Mouse (Mus musculus): Measurements from ENCODE around the gene Dennd4a. TPM values are rescaled to one million over a fixed set of nuclear protein-coding genes. Genes with fewer than 3 reads are reported as not detected.

Dennd4a gene
- 34.6 and 34.9 TPM in 2 replicates for polyA plus RNA-seq (2012; rRNA removed)

DNA sequence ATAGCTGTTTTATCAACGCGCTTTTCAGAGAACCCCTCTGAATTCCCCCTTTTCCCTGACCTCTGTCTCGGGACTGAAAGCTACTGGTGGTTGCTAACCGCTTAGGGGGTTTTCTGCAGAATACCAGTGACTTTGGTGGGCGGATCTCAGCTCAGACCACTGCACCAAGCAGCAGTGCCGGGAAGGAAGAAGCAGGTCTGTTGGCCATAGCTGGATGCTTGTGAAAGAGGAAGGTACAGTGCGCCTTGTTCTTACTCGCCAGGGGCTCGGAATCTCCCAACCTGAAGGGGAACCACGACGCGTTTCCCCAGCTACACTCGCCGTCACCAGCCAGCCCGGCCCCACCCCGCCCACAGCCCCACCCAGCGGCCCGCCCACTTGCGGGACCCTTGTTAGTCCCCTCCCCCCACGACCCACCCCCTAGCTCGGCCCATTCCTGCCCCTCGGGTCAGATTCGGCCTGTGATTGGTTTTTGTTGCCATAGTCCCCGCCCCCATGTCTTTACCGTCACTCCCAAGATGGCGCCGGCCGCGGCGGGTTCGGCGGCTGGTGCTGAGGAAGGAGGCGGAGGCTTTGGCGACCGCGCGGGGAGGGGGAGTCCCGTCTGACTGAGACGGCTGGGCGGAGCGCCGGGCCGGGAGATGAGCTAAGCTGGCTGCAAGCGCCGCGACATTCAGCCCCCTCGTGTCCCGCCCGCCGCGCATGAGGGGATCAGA is at the start of gene Dennd4a:
Dennd4a (plus strand) TSS at position 519 of the 716 bp plus-strand sequence.
- no peaks in the 10 kb centered on the region for H3K27me3 ChIP-seq (ENCODE audit: control insufficient read depth, insufficient read depth, low read length)
- under 1% methylated on average over 49 of the region's 51 CpGs for WGBS
- peak; percentile 52; the same call in 1 of the 2 replicates for TF ChIP-seq POLR2A (IDR thresholded peaks at IDR 0.05; ENCODE audit: borderline replicate concordance, insufficient read depth, low read length)
- TF ChIP-seq CTCF (IDR thresholded peaks at IDR 0.05; ENCODE audit: borderline replicate concordance, insufficient read depth, low read depth, low read length) = no peak
- DNase-seq = peak; percentile 98 to 99
- peak within 1 kb of the TSS; percentile 81 for H3K4me3 ChIP-seq (replicated peaks; ENCODE audit: insufficient read depth, low read depth, low read length)
- peaks cover 4% of the 10 kb centered on the region; the same call in 1 of the 2 replicates for H3K4me1 ChIP-seq (ENCODE audit: control insufficient read depth, insufficient read depth, low read length)
- peak within 1 kb of the TSS; percentile 79 for H3K27ac ChIP-seq (ENCODE audit: insufficient read depth, low read length)

DNA sequence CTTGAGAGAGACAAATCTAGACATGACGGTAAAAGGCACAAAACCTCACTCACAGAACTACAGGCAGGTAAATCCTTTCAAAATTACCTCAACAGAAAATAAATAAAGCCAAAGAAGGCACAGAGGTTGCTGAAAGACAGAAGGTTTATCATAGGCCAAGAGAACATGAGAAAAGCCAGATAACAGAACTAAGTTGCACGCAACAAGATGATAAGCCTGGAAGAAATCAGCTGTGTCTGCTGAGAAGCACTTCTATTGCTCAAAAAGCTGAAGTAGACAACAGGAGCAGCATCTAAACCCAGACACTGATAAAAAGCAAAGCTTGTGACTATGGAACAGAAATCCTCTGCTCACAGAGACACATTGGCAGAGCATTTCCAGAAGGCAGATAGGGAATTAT is 46.3 kb upstream of the Dennd4a start:
- Histone ChIP-seq H3K4me1 (ENCODE audit: control insufficient read depth, insufficient read depth, low read length) (no peaks in the 10 kb centered on the region), H3K4me3 (replicated peaks; ENCODE audit: insufficient read depth, low read depth, low read length) (no peak overlapping the region), H3K27ac (ENCODE audit: insufficient read depth, low read length) (no peak overlapping the region), H3K27me3 (ENCODE audit: control insufficient read depth, insufficient read depth, low read length) (no peaks in the 10 kb centered on the region)
- 87% methylated on average over 2 of the region's 2 CpGs for WGBS
- no peak for DNase-seq
- TF ChIP-seq POLR2A (IDR thresholded peaks at IDR 0.05; ENCODE audit: borderline replicate concordance, insufficient read depth, low read length) (no peak), CTCF (IDR thresholded peaks at IDR 0.05; ENCODE audit: borderline replicate concordance, insufficient read depth, low read depth, low read length) (no peak)

DNA sequence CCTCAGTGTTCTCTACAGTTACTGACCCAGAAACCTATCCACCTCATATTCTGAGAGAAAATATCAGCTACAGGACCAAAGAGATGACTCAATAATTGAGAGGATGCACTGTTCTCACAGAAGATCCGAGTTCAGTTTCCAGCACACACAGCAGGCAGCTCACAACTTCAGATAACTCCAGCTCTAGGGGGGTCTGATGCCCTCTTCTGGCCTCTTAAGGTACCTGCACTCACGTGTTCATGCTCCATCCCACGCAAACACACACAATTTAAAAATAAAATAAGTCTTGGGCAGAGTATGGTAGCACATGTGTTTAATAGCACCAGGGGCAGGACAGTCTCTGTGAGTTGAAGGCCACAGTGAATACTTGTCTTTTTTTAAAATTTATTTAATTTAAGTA is 45.0 kb upstream of the Dennd4a start:
- H3K4me3 ChIP-seq (replicated peaks; ENCODE audit: insufficient read depth, low read depth, low read length) = no peak overlapping the region
- H3K4me1 ChIP-seq (ENCODE audit: control insufficient read depth, insufficient read depth, low read length) = no peaks in the 10 kb centered on the region
- no peaks in the 10 kb centered on the region for H3K27me3 ChIP-seq (ENCODE audit: control insufficient read depth, insufficient read depth, low read length)
- no peak overlapping the region for H3K27ac ChIP-seq (ENCODE audit: insufficient read depth, low read length)
- DNase-seq = no peak
- 89% methylated on average over 3 of the region's 3 CpGs for WGBS
- TF ChIP-seq CTCF (IDR thresholded peaks at IDR 0.05; ENCODE audit: borderline replicate concordance, insufficient read depth, low read depth, low read length) (no peak), POLR2A (IDR thresholded peaks at IDR 0.05; ENCODE audit: borderline replicate concordance, insufficient read depth, low read length) (no peak)

DNA sequence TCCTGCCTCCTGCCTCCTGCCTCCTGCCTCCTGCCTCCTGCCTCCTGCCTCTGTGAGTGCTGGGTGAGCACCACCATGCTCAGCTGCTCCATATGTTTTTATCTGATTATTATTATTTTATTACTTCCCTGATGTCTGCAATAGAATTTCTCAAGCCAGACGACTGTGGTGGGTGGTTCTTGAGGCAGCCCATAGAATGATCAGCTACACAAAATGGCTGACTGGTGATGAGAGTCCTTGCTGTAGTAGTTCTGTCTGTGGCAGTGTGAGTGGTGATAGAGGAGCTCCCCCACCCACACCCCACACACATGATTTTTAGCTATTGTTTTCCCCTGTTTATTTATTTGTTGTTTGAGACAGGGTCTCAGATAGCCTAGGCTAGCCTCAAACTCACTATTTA is 43.3 kb upstream of the Dennd4a start:
- no peak overlapping the region for H3K4me3 ChIP-seq (replicated peaks; ENCODE audit: insufficient read depth, low read depth, low read length)
- no peak for DNase-seq
- H3K27ac ChIP-seq (ENCODE audit: insufficient read depth, low read length) = no peak overlapping the region
- 69% methylated on average over 1 of the region's 1 CpGs for WGBS
- TF ChIP-seq CTCF (IDR thresholded peaks at IDR 0.05; ENCODE audit: borderline replicate concordance, insufficient read depth, low read depth, low read length) = no peak
- TF ChIP-seq POLR2A (IDR thresholded peaks at IDR 0.05; ENCODE audit: borderline replicate concordance, insufficient read depth, low read length) = no peak
- H3K27me3 ChIP-seq (ENCODE audit: control insufficient read depth, insufficient read depth, low read length) = no peaks in the 10 kb centered on the region
- H3K4me1 ChIP-seq (ENCODE audit: control insufficient read depth, insufficient read depth, low read length) = no peaks in the 10 kb centered on the region

DNA sequence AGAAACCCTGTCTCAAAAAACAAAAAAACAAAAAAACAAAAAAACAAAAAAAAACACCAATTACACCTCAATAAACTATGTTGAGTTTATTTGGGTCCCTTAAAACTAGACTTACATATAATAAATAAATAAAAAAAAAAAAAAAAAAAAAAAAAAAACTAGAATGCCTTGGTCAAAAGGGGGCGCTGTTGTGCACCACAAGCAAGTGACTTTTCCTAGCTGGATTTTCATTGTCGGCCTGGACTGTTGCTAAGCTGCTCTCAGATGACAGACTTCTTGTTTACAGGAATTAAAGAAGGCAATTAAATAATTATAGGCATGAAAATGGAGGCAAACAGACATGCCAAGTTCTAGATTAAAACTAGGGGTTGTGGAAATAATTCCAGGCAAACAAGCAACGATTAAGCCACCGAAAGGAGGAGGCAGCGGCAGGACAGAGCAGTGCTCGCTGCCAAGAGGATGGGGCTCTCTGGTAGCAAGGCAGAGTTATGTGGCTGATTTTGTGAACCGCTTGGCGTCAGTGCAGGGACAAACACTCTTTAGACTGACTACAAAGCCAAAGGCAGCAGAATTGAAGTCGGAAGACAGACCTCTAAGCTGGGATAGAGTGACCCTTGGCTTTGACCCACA is 42.0 kb upstream of the Dennd4a start:
- 22% methylated on average over 9 of the region's 9 CpGs for WGBS
- no peak for TF ChIP-seq POLR2A (IDR thresholded peaks at IDR 0.05; ENCODE audit: borderline replicate concordance, insufficient read depth, low read length)
- TF ChIP-seq CTCF (IDR thresholded peaks at IDR 0.05; ENCODE audit: borderline replicate concordance, insufficient read depth, low read depth, low read length) = peak; percentile 45; the same call in 1 of the 2 replicates
- Histone ChIP-seq H3K27me3 (ENCODE audit: control insufficient read depth, insufficient read depth, low read length) (no peaks in the 10 kb centered on the region), H3K4me3 (replicated peaks; ENCODE audit: insufficient read depth, low read depth, low read length) (no peak overlapping the region), H3K4me1 (ENCODE audit: control insufficient read depth, insufficient read depth, low read length) (peaks cover 1% of the 10 kb centered on the region; the same call in 1 of the 2 replicates), H3K27ac (ENCODE audit: insufficient read depth, low read length) (no peak overlapping the region)
- peak; percentile 31 to 34 for DNase-seq

DNA sequence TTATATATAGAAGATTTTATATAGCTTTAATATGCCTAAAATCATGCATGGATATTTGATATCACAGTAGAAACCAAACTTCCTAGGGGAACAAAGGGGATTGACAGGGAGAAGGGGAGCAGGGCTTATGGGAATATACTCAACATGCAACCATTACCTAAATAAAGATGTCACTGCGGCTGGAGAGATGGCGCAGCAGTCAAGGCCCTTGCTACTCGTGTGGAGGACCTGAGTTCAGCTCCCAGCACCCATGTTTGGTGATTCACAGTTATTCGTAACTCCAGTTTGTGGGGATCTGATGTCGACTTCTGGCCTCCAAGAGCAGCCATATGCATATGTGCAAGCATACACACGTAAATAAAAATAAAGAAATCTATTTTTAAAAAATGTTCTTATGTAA is 41.2 kb upstream of the Dennd4a start:
- peaks cover 7% of the 10 kb centered on the region; the same call in 1 of the 2 replicates for H3K4me1 ChIP-seq (ENCODE audit: control insufficient read depth, insufficient read depth, low read length)
- no peaks in the 10 kb centered on the region for H3K27me3 ChIP-seq (ENCODE audit: control insufficient read depth, insufficient read depth, low read length)
- WGBS = 91% methylated on average over 6 of the region's 6 CpGs
- no peak overlapping the region for H3K4me3 ChIP-seq (replicated peaks; ENCODE audit: insufficient read depth, low read depth, low read length)
- no peak overlapping the region for H3K27ac ChIP-seq (ENCODE audit: insufficient read depth, low read length)
- TF ChIP-seq CTCF (IDR thresholded peaks at IDR 0.05; ENCODE audit: borderline replicate concordance, insufficient read depth, low read depth, low read length) (no peak), POLR2A (IDR thresholded peaks at IDR 0.05; ENCODE audit: borderline replicate concordance, insufficient read depth, low read length) (no peak)
- no peak for DNase-seq

DNA sequence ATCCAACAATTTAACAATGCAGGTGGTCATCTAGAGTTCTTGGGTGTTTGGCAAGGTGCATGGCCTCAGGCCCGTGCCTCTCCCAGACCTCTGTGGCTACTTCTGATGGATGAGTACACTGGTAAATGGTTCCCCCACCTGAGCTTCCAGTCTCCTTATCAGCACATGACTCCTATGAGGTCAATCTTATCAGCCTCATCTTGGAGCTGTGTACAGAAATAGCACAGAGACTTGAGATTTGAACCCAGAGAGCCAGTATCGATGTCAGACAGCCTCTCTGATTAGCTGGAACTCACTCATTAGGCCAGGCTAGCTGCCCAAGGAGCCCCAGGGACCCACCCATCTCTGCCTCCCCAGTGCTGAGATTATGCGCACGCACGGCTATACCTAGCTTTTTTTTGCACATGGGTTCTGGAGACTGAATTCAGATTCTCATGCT is 40.7 kb upstream of the Dennd4a start:
- no peak overlapping the region for H3K27ac ChIP-seq (ENCODE audit: insufficient read depth, low read length)
- no peaks in the 10 kb centered on the region for H3K27me3 ChIP-seq (ENCODE audit: control insufficient read depth, insufficient read depth, low read length)
- no peak for DNase-seq
- H3K4me1 ChIP-seq (ENCODE audit: control insufficient read depth, insufficient read depth, low read length) = peaks cover 7% of the 10 kb centered on the region; the same call in 1 of the 2 replicates
- WGBS = 83% methylated on average over 5 of the region's 5 CpGs
- H3K4me3 ChIP-seq (replicated peaks; ENCODE audit: insufficient read depth, low read depth, low read length) = no peak overlapping the region
- no peak for TF ChIP-seq POLR2A (IDR thresholded peaks at IDR 0.05; ENCODE audit: borderline replicate concordance, insufficient read depth, low read length)
- no peak for TF ChIP-seq CTCF (IDR thresholded peaks at IDR 0.05; ENCODE audit: borderline replicate concordance, insufficient read depth, low read depth, low read length)

Data from cerebellum, adult 2 months (tissue).